Mouse (Mus musculus): ENCODE data around the gene Nt5c2.

Gene Nt5c2

DNA sequence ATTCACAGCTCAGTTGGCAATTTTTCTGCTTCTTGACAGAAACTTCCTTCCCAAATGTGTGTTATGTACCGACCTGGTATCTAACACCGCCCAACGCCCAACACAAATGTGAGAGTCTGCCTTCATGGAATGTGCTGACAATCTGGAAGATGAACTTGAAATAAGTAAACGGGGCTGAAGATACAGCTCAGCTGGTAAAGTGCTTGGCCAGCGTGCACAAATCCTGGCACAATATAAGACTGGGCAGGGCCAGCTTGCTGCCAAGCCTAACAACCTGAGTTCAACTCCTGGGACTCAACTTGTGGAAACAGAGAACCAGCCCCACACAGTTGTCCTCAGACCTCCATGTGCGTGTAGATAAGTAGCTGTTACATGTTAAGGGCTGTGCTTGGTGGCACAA, 48.6 kb downstream of the Nt5c2 start:
- DNase-seq (ENCODE audit: low spot score): no peak

DNA sequence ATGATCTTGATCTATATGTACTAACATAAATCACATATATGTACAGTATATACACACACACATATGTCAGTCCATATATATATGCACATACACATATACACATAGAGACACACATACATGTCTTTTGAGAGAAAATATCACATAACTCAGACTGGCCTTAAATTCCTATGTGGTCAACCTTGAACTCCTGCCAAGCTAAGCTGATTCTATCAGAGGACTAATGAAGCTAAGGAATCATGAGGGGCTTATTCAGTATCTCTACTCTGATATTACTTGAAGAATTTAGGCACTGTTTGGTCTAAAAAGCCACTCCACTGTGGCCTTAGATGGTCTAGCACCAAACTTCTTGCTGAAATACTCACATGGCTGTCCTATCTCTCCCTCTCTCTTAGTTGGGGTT, 49.5 kb downstream of the Nt5c2 start:
- no peak for DNase-seq (ENCODE audit: low spot score)

DNA sequence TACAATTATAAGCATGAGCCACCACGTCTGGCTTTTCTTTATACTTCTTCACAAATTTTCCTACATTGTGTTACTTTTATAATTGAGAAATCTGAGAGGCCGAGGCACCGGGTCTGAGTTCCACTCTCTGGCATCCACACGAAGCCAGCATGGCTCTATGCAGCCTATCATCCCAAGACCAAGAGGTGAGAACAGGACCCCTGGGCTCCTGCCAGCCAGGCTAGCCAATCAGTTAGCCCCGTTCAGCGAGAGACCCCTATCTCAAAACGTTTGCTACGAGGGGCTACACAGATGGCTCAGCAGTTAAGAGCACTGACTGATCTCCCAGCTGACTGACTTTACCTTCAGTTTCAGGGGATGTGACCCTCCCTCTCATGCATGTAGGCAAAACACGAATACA, 50.6 kb downstream of the Nt5c2 start:
- DNase-seq (ENCODE audit: low spot score): no peak

DNA sequence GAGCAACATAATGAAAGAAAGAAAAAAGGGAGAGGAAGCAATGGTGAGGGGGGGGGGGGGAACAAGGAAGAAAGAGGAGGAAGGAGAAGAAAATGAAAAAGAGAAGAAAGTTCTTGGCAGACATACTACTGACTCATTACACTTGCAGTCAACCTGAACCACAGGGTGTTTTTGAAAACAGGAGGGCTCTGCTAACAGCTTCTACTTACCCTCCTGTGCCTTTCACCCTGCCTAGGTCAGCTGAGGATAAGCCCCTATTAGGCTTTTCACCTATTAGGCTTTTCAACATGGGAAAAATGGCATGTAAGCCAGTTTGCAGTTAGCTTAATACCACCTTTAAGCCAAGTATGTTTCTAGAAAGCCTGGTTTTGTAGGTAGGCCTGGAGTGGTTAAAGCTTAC, 51.5 kb downstream of the Nt5c2 start:
- DNase-seq (ENCODE audit: low spot score): no peak

DNA sequence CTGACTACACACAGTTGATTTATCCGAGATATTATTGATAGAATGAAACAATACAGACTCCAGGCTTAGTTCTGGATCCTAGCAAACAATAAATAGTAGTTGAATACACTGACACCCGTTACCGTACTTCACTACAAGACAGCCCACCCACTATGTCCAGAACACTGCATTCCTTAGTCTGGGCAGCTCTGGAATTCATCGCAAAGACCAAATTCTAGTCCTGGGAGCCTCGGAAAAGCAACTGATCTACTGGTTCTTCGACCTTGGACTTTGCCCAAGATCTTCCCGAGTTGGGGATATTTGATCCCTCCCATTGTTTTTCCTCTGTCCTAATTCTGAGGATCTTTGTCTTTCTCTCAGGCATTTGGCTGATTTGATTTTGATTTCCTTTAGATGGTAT, 52.1 kb downstream of the Nt5c2 start:
- peak; percentile 59 for DNase-seq (ENCODE audit: low spot score)

DNA sequence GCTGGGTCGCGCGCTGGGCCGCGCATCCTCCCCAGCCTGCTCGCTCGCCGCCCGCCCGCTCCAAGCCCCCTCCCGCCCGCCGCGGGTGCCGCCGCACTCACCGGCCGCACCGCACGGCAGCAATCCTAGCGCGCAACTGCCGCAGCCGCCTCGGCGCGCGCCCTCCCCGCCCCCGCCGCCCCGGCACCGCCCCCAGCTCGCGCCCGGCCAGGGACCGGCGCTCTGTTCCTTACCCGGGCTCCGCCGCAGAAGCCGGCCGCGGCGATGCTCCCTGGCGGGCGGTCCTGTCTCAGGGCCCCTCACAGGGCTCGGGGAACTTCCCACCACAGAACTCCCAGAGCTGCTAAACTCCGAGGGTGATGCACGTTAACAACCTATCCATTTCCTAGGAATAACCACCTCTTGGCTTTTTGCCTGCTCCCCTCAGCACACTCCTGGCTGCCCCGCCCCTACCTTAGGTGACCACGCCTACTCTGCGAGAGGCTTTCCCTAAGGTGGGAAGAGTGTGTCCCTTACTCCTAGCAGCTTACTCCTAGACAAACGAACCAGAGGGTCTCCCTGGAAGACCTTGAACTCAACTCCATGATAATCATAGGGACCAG, 52.7 kb downstream of the Nt5c2 start:
- DNase-seq (ENCODE audit: low spot score): peak; percentile 90

DNA sequence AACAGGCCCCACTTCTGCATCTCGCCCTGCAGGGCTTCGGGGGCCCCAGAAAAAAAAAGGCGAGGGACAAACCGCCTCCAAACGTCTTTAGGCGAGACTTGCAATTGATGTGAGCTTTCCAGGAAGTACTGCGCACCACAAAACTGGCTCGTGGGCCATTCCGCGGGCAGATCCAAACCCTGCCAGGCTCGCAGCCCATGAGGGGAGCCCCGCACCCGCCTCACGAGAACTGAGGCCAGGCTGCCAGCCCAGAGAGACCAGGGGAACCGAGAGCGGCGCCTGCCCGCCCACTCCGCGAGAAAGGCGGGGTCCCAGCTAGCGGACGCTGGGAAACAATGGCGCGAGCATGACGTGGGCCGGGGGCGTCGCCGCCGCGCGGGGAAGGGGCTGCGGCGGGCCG, 53.3 kb downstream of the Nt5c2 start:
- DNase-seq (ENCODE audit: low spot score): peak; percentile 74

DNA sequence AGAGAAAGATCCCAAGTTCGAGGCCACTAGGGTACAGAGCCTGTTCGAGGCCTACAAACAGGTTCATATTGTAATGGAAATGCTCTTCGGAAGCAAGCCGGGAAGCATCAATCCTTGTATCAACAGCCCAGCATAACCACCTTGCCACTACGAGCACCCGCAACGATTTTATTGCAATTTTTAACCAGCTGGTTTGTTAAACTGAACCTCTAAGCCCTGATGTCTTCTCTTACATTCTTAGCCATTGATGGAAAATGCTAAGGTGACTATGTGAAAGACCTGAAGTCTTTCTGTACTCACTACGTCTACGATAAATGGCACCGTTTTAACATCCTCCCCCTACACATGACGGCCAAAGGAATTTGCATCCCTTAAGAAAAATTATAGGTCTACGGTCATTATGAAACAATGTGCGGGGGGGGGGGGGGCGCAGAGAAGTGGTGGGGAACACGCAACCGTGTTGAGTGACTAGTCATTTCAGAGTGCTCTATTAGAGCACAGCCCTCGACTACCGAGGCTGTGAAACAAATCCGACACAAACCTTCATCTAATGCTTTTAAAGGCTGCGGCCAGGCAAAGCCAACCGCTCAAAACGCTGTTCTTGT, 53.8 kb downstream of the Nt5c2 start:
- DNase-seq (ENCODE audit: low spot score): no peak

DNA sequence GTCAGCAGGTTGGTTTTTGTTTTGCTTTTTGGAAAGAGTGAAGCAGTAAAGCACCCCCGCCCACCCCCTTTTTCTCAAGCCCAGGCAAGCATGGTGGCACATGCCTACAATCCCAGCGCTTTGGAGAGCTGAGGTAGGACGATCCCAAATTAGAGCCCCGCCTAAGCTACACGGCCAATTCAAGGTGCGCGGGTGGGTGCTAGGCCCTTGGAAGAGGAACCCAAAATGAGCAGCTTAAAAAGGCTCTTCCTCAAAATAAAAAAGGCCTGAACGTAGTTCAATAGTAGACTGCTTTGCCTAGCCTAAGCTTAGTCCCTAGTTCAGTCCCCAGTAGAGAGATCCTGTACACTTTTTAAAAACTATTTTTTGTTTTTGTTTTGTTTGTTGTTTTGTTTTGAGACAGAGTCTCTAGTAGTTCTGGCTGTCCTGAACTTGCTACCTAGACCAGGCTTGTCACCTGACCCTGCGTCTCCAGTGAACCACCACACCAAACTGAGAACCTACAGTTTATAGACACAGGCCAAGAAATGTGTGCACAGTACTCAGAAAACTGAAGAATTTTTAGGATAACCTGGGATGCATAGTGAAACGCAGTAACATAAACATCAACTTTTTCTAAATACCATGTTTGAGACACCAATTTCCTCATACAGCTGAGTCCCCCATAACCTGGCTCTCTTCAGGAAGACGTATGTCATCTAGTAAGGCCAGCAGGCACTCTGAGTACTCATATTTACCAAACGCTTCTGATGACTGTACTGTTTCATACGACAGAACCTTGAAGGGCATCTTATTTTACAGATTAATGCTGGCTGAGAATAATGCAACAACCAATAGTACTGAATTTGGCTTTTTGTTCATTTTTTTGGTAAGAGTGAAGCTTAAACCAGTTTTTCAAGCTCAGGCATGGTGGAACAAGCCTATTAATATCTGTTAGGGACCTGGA, 54.6 kb downstream of the Nt5c2 start:
- no peak for DNase-seq (ENCODE audit: low spot score)

DNA sequence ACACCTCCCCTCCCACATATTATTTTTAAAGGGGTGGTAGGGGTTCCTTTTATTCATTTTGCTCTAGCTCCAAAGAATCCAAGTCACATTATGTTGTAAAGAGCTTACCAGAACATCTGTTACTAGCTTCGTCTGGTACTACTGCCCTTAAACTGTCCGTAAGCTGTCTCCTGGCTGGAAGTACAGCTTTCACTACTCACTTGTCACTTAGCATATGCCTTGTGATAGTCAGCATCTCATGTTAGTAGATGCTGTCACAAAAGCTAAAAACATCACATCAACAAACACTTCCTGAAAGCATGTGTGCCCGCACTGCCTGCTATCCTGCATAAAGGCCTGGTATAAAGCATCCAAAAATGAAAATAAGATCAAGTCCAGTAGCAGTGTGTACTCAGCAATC, 55.4 kb downstream of the Nt5c2 start:
- no peak for DNase-seq (ENCODE audit: low spot score)

DNA sequence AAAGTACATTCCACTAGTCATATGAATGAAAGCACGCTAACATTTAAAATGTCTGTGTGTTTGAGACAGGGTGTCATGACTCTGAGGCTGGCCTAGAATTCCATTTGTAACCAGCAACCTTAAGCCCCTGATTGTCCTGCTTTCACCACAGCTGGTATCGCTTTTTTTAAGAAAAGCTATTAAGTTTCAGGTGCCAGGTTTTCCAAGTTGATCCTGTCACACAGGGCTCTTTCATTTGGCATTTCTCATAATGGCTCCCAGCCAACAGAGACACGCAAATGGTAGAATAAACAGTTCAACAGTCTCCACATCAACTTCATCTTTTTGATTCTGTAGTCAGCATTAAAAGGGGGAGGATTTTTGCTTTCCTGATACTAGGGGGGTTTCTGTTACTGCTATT, 56.4 kb downstream of the Nt5c2 start:
- no peak for DNase-seq (ENCODE audit: low spot score)

DNA sequence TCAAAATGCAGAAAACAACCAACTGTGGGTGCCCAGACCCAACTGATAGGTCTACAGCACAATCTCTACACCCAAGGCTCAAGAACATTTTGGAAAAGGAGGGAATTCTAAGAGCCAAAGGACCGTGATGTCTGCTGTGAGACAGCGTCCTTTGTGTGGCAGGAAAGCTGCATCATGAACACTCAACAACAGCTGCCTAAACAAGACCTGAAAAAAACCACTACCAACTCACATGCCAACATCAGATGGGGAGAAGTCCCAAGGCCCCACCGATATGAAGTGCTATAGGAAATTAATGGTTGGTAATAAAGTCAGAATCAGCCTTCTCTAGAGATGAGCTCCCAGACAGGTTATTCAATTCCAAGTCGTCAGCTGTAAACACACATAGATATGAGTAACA, 57.0 kb downstream of the Nt5c2 start:
- no peak for DNase-seq (ENCODE audit: low spot score)

DNA sequence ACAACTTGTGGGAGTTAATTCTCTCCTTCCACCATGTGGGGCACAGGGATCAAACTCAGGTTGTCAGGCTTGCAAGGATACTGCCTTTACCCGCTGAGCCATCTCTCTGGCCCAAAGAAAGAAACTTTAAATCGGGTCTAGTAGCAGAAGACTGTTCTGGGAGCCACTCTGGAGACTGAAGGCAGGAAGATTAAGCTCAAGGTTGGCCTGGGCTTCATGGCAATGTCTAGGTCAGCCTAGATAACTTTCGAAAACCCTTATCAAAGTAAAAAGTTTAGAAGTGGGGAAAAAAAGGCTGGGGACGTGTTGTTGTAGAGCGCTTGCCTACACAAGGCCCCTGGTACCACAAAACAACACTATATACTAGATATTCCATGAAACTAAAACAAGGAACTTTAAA, 58.0 kb downstream of the Nt5c2 start:
- DNase-seq (ENCODE audit: low spot score): no peak

DNA sequence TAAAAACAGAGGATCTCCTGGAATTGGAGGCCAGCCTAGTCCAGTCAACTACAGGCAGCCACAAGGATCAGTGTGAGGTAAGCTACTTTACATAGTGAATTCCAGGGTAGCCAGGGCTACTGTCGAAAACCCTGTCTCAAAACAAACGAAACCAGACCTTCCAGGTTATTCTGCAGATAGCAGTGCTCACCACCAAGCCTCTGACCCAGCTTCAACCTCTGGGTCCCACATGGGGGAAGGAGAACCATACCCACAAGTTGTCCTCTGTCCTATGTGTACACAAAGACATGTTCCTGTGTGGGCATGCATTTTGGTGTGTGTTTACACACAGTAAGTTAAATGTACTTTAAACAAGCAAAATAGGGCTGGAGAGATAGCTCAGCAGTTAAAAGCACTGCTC, 58.5 kb downstream of the Nt5c2 start:
- no peak for DNase-seq (ENCODE audit: low spot score)

DNA sequence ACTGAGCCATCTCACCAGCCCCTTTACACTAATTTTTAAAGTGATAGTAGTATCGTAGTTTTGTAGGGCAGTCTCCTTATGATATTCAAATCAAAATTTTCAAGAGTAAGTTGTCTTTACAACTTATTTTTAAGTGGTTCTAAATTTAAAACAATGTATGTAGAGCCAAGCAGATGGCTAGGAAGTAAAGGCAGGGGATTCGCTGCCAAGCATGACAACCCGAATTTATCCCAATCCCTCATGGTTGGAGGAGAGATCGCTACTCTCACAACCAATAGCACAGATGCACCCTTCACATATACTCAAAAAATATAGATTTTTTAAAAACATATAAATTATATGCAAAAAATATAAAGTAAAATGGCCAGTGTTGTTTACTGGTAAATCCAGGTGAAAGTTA, 59.3 kb downstream of the Nt5c2 start:
- no peak for DNase-seq (ENCODE audit: low spot score)

DNA sequence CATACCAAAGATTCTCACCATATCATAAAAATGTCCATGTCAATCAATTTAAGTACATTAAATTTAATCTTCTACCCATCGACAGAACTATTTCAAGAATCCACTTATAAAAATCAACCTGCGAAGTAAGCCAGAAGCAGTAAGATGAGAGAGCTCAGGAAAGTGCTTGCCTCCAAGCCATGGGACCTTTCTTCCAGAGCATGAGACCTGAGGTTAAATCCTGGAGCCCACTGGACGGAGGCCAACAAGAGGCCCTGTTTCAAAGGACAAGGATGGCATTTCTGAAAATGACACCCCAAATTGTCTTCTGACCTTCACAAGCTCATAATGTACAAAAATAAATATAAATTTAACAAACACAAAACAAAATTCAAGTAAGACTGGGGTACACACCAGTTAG, 61.4 kb downstream of the Nt5c2 start:
- DNase-seq (ENCODE audit: low spot score): no peak

DNA sequence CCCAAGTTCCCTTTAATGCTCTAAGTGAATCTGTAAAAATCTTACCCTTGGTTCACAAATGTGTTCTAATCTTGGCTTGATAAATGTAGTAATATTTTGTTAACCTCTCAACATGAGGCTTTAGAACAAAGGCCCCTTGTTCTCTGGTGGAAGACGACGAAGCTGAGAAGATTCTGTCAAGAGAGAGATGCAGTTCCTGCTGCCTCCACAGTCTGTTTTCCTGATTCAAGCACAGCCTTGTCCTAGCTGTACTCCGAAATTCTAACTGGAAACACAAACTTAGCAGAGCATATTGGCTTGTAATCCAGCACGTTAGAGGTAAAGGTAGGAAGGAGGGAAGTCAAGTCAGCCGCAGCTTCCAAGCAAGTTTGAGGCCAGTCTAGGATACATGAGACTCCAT, 62.0 kb downstream of the Nt5c2 start:
- no peak for DNase-seq (ENCODE audit: low spot score)

DNA sequence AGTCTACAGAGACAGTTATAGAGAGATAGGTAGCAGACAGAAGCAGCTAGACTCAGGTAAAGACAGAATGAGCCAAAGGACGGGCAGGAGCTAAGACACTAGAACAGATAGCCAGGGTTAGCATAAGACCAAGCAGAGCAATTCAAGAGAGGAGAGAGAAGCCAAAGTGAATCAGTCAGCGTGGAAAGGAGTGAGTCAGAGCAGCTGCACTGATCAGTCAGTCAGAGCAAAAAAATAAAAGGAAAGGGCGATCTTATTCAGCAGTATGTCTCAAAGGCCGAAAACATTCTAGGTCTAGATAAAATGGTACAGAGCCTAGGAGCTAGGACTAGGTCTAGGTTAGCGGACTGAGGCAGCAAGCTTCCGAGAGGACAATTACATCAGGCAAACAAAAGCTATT, 70.6 kb downstream of the Nt5c2 start:
- no peak for DNase-seq (ENCODE audit: low spot score)

DNA sequence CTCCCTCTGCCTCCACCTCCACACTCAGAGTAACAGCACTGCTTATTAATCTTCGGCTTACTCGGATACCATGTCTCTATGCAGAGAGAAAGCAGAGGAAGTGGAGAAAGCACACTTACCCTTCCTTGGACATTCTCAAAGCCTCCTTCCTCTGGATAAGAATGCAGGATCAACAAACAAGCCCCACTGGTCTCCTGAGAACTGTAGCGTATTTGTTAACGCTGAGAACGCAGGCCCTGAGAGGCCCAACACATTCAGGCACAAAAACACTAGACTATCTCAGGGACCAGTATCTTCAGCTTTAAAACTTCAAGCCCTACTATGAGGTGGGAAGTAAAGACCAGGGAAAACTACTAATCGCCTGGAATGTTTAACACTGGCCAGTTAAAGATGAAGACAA, 77.8 kb downstream of the Nt5c2 start:
- no peak for DNase-seq (ENCODE audit: low spot score)

DNA sequence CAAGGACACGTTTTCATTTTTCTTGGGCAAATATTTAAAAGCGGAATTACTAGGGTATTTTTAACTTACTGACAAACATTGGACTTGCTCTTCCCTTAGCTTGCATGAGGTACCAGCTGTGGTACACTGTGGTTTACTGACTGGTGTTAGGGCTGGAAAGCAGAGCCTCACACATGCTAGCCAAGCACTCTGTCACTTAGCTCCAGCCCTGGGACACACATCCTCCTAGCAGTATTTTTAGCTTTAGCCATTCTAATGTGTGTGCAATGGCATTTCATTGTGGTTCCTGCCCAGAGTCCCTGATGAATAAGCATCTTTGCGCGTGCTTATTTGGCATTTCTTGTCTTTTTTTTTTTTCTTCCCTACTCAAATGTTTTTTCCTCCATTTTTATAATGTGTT, 80.9 kb downstream of the Nt5c2 start:
- DNase-seq (ENCODE audit: low spot score): no peak

DNA sequence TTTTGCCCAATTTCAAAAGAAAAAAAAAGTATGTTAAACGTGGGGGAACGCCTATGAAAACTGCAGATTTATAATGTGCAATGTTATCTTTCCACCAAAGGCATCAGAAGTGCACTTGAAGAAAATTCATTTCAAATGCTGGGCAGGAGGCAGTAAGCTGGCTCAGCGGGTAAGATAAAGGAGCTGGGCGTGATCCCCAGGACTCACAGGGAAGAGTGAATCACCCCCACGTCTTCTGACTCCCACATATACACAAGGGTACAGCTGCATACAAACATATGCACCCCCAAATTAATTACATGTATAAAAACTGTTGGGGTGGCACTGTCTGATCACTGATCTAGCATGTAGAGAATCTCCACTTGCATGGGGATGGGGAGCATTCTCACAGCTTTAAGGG, 82.3 kb downstream of the Nt5c2 start:
- no peak for DNase-seq (ENCODE audit: low spot score)

DNA sequence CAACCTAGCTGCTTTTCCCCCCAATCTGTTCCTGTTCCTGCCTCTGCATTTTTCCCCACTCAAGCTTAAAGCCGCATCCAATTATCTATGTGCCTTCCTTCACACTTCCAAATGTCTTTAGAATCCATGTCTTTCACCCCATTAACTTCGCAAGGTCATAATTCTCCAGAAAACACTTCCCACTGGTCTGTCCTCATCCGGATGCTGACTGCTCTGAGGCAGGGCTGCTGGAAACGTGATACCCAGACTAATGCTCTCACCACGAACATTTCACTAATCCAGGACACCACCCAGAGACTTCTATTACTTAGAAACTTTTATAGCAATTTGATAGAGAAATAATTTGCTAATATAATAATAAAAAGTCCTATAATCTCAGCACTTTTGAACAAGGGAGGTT, 84.9 kb downstream of the Nt5c2 start:
- DNase-seq (ENCODE audit: low spot score): no peak

DNA sequence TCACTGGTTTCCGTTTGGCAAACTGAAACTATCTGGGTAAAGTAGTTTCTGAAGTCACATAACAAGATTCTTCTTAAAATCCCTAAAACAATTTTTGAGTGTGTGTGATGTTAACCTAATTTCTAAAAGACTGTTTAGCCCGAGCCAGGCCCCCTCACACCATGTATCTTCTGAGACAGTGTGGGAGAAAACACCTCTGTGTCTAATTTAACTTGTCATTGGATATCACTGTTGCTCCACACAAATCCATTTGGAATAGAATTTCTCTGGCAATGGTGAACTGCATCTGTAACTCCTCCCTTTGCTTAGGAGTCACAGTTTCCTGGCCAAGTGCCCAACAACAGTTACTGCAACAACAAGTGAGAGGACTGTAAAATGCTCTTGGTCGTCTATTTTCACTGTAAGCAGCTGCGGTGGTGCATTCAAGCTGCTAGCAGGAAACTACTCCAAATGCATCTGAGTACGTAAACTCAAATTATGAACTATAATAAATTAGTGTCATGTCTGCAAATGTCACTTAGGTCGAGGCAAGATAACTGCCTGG, 85.8 kb downstream of the Nt5c2 start:
- no peak for DNase-seq (ENCODE audit: low spot score)
